Mouse (Mus musculus) heart, embryonic 10.5 days (tissue): ENCODE results near the gene Rasgef1a. TPM values are rescaled to one million over a fixed set of nuclear protein-coding genes. Genes with fewer than 3 reads are reported as not detected.

Experiments used
- DNase-seq: peaks from one replicate; pipeline ENCODE4 v3.0.0-alpha.2; 2017; ENCODE audit warnings: low spot score
- H3K27ac ChIP-seq: fragments of 300-500 bp; sonication (generic); 2 replicates; pipeline ENCODE4 v1.5.1; 2016; ENCODE audit warnings: mild to moderate bottlenecking
- H3K27me3 ChIP-seq: fragments of 300-500 bp; sonication (generic); 2 replicates; pipeline ENCODE4 v1.6.1; 2016; ENCODE audit warnings: mild to moderate bottlenecking; ENCODE audit not compliant: poor library complexity, insufficient read depth, severe bottlenecking
- H3K36me3 ChIP-seq: fragments of 300-500 bp; sonication (generic); 2 replicates; pipeline ENCODE4 v1.6.1; 2016; ENCODE audit warnings: mild to moderate bottlenecking, moderate library complexity
- H3K4me1 ChIP-seq: fragments of 300-500 bp; sonication (generic); 2 replicates; pipeline ENCODE4 v1.6.1; 2016; ENCODE audit warnings: mild to moderate bottlenecking
- H3K4me3 ChIP-seq: fragments of 300-500 bp; sonication (generic); 2 replicates; pipeline ENCODE4 v1.5.1; 2016; ENCODE audit warnings: mild to moderate bottlenecking, moderate library complexity
- H3K9me3 ChIP-seq: fragments of 300-500 bp; sonication (generic); 2 replicates; pipeline ENCODE4 v1.6.1; 2016; ENCODE audit warnings: mild to moderate bottlenecking, moderate library complexity
- WGBS: fragments of 180-500 bp; shearing (Covaris S2); methylation state at CpG from one replicate; pipeline ENCODE4 v1.1.7; 2016; 5-methylcytosine and 5-hydroxymethylcytosine counted together
- polyA plus RNA-seq: library from polyadenylated mRNA; unstranded; fragments of >200 nt; fragmentation: Nextera tagmentation; extraction: Ambion mirVana; gene quantifications from 2 replicates; pipeline ENCODE4 v1.2.1, GENCODE M21; 2016

Gene Rasgef1a
- polyA plus RNA-seq, 1 experiment from 2014 or later = 0.35 TPM

- no peaks in the 10 kb centered on the region for H3K9me3 ChIP-seq
- 13% methylated on average over 36 of the region's 38 CpGs for WGBS
- H3K27me3 ChIP-seq = peaks cover 78% of the 10 kb centered on the region
- DNase-seq = no peak
- no peak overlapping the region for H3K27ac ChIP-seq
- peaks cover 5% of the 10 kb centered on the region; the same call in 1 of the 2 replicates for H3K4me1 ChIP-seq
- peak overlapping the region; percentile 60 for H3K4me3 ChIP-seq
- H3K36me3 ChIP-seq = no peaks in the 10 kb centered on the region
These were observed 528 bp downstream of the Rasgef1a start for GRCm38 (mm10) chr6:118011616-118012316.

- WGBS = 60% methylated on average over 3 of the region's 3 CpGs
- H3K27me3 ChIP-seq = peaks cover 84% of the 10 kb centered on the region
These were observed 1.1 kb downstream of the Rasgef1a start for GRCm38 (mm10) chr6:118012317-118012700.

GRCm38 (mm10) chr6:118012987-118013866 lies 2.0 kb downstream of the Rasgef1a start:
- WGBS = 68% methylated on average over 11 of the region's 11 CpGs
- H3K9me3 ChIP-seq = no peaks in the 10 kb centered on the region
- no peak overlapping the region for H3K27ac ChIP-seq

More at GRCm38 (mm10) chr6:118012317-118012700, 1.1 kb downstream of the Rasgef1a start:
- Histone ChIP-seq H3K9me3 (no peaks in the 10 kb centered on the region), H3K27ac (no peak overlapping the region), H3K4me1 (peaks cover 5% of the 10 kb centered on the region; the same call in 1 of the 2 replicates), H3K36me3 (no peaks in the 10 kb centered on the region), H3K4me3 (no peak overlapping the region)
- DNase-seq = no peak

GRCm38 (mm10) chr6:118014881-118015280 lies 3.6 kb downstream of the Rasgef1a start:
- H3K27me3 ChIP-seq = peaks cover 92% of the 10 kb centered on the region

More at GRCm38 (mm10) chr6:118012987-118013866, 2.0 kb downstream of the Rasgef1a start:
- no peak for DNase-seq
- Histone ChIP-seq H3K4me3 (no peak overlapping the region), H3K4me1 (peaks cover 5% of the 10 kb centered on the region; the same call in 1 of the 2 replicates), H3K27me3 (peaks cover 93% of the 10 kb centered on the region), H3K36me3 (no peaks in the 10 kb centered on the region)

GRCm38 (mm10) chr6:118015971-118016370 lies 4.7 kb downstream of the Rasgef1a start:
- Histone ChIP-seq H3K36me3 (no peaks in the 10 kb centered on the region), H3K4me3 (no peak overlapping the region), H3K27me3 (peaks cover 81% of the 10 kb centered on the region), H3K27ac (no peak overlapping the region), H3K4me1 (peaks cover 9% of the 10 kb centered on the region), H3K9me3 (no peaks in the 10 kb centered on the region)
- DNase-seq = no peak
- 67% methylated on average over 3 of the region's 3 CpGs for WGBS

More at GRCm38 (mm10) chr6:118014881-118015280, 3.6 kb downstream of the Rasgef1a start:
- no peak overlapping the region for H3K4me3 ChIP-seq
- 63% methylated on average over 4 of the region's 4 CpGs for WGBS
- no peaks in the 10 kb centered on the region for H3K9me3 ChIP-seq
- no peak overlapping the region for H3K27ac ChIP-seq
- H3K36me3 ChIP-seq = no peaks in the 10 kb centered on the region
- DNase-seq = no peak
- H3K4me1 ChIP-seq = peaks cover 9% of the 10 kb centered on the region

GRCm38 (mm10) chr6:118018666-118019065 lies 7.4 kb downstream of the Rasgef1a start:
- H3K27me3 ChIP-seq = peaks cover 54% of the 10 kb centered on the region
- peaks cover 4% of the 10 kb centered on the region; the same call in 1 of the 2 replicates for H3K4me1 ChIP-seq
- WGBS = 34% methylated on average over 5 of the region's 5 CpGs

GRCm38 (mm10) chr6:118019569-118019968 lies 8.3 kb downstream of the Rasgef1a start:
- Histone ChIP-seq H3K27ac (no peak overlapping the region), H3K36me3 (no peaks in the 10 kb centered on the region), H3K4me1 (peaks cover 4% of the 10 kb centered on the region; the same call in 1 of the 2 replicates), H3K27me3 (peaks cover 45% of the 10 kb centered on the region), H3K9me3 (no peaks in the 10 kb centered on the region), H3K4me3 (no peak overlapping the region)
- 55% methylated on average over 7 of the region's 7 CpGs for WGBS
- no peak for DNase-seq

More at GRCm38 (mm10) chr6:118018666-118019065, 7.4 kb downstream of the Rasgef1a start:
- H3K27ac ChIP-seq = no peak overlapping the region
- no peaks in the 10 kb centered on the region for H3K9me3 ChIP-seq
- no peak for DNase-seq
- H3K36me3 ChIP-seq = no peaks in the 10 kb centered on the region
- no peak overlapping the region for H3K4me3 ChIP-seq

GRCm38 (mm10) chr6:118022898-118023635 lies 11.8 kb downstream of the Rasgef1a start:
- WGBS = 57% methylated on average over 15 of the region's 15 CpGs
- peaks cover 4% of the 10 kb centered on the region; the same call in 1 of the 2 replicates for H3K4me1 ChIP-seq

GRCm38 (mm10) chr6:118027036-118027435 lies 15.8 kb downstream of the Rasgef1a start:
- Histone ChIP-seq H3K9me3 (no peaks in the 10 kb centered on the region), H3K27me3 (no peaks in the 10 kb centered on the region), H3K4me1 (0 out of 2 replicates have a peak, but pooled peaks cover 3% of the 10 kb centered on the region), H3K4me3 (no peak overlapping the region), H3K27ac (no peak overlapping the region), H3K36me3 (no peaks in the 10 kb centered on the region)
- DNase-seq = no peak
- 75% methylated on average over 3 of the region's 3 CpGs for WGBS

More at GRCm38 (mm10) chr6:118022898-118023635, 11.8 kb downstream of the Rasgef1a start:
- Histone ChIP-seq H3K27me3 (peaks cover 10% of the 10 kb centered on the region), H3K36me3 (no peaks in the 10 kb centered on the region), H3K9me3 (no peaks in the 10 kb centered on the region), H3K4me3 (no peak overlapping the region), H3K27ac (no peak overlapping the region)
- no peak for DNase-seq

GRCm38 (mm10) chr6:118031467-118031866 lies 20.2 kb downstream of the Rasgef1a start:
- no peak overlapping the region for H3K27ac ChIP-seq
- WGBS = 62% methylated on average over 1 of the region's 1 CpGs
- H3K4me1 ChIP-seq = peaks cover 5% of the 10 kb centered on the region; the same call in 1 of the 2 replicates
- no peak overlapping the region for H3K4me3 ChIP-seq
- no peaks in the 10 kb centered on the region for H3K36me3 ChIP-seq
- no peak for DNase-seq
- H3K9me3 ChIP-seq = no peaks in the 10 kb centered on the region
- H3K27me3 ChIP-seq = no peaks in the 10 kb centered on the region

- no peaks in the 10 kb centered on the region for H3K36me3 ChIP-seq
- DNase-seq = no peak
- no peaks in the 10 kb centered on the region for H3K27me3 ChIP-seq
- H3K4me3 ChIP-seq = no peak overlapping the region
- 69% methylated on average over 6 of the region's 6 CpGs for WGBS
- H3K27ac ChIP-seq = no peak overlapping the region
- H3K9me3 ChIP-seq = no peaks in the 10 kb centered on the region
- peaks cover 8% of the 10 kb centered on the region; the same call in 1 of the 2 replicates for H3K4me1 ChIP-seq
These were observed 24.4 kb downstream of the Rasgef1a start for GRCm38 (mm10) chr6:118035639-118036038.

GRCm38 (mm10) chr6:118036118-118036805 lies 25.0 kb downstream of the Rasgef1a start:
- H3K4me3 ChIP-seq = no peak overlapping the region
- H3K9me3 ChIP-seq = no peaks in the 10 kb centered on the region
- DNase-seq = no peak
- peaks cover 8% of the 10 kb centered on the region; the same call in 1 of the 2 replicates for H3K4me1 ChIP-seq
- H3K27me3 ChIP-seq = no peaks in the 10 kb centered on the region
- H3K36me3 ChIP-seq = no peaks in the 10 kb centered on the region
- WGBS = 63% methylated on average over 9 of the region's 9 CpGs
- no peak overlapping the region for H3K27ac ChIP-seq
